Mouse (Mus musculus) retina, postnatal 1 day (tissue): Measurements from ENCODE around the gene Mcrip2.

Experiments used
- DNase-seq: peaks from one replicate; pipeline ENCODE4 v3.0.0-alpha.2; 2012

Gene Mcrip2

DNA sequence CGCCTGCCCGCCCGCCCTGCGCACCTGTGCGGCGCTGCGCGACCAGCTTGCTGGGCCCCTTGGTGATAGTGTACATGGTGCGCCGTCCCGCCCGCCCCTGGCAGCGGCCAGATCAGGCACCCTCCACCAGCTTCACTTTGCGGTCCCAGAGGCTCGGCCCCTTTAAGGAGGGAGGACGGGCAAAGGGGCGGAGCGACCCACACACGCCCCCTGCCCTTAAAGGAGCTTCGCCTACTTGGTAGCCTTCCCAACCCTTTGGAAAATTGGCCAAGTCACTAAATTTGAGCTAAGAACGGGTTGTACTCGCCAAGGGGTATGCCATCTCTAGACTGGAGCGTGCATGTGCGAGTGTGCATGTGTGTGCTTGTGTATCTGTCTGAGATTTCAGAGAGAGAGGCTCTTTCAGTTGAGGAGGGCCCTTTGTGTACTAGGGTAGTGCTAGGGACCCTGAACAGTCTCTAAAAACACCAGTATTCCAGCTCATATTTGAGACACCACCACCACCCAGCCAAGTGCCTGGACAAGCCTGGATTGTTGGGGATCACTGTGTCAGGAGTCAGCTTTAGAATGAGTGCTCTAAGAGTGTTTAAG is at the start of gene Mcrip2:
Mcrip2 (minus strand) TSS at position 164 of the 591 bp plus-strand sequence.
- peak; percentile 87 for DNase-seq

DNA sequence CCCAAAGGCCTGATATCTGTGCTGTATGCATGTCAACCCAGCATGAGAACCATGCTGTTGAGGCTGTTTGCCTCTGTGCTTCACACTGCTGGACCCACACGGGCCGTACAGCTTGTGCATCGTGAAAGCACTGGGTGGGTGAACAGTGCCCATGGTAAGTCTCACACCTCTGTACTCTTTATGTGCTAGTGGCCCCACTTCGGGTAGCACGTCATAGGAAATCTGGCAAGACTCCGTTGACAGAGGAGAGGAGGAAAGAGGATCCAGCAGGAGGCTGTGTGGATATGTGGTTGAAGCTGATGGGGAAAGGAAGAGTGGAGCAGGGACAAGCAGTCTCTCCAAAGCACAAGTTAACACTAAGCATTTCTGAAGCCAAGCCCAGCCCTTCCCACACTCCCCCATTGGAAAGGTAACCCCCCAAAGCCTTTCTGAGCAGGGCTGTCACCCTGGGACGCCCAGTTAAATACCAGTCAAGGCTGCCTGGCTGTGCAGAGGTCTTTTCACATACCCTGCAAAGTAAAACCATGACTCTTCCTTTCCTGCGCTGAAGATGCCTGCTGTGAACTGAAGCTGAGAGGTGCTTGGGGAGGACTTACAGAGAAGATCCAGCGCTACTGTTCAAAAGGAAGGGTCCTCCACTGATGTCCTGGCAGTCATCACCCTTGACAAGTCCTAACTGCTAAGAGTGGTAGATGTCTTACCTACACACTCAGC is 49.6 kb upstream of the Mcrip2 start:
- DNase-seq = no peak

- no peak for DNase-seq
Measured at GRCm38 (mm10) chr17:25916931-25917647, 48.5 kb upstream of the Mcrip2 start.

GRCm38 (mm10) chr17:25914295-25914694 is 45.7 kb upstream of the Mcrip2 start:
- DNase-seq = no peak

DNA sequence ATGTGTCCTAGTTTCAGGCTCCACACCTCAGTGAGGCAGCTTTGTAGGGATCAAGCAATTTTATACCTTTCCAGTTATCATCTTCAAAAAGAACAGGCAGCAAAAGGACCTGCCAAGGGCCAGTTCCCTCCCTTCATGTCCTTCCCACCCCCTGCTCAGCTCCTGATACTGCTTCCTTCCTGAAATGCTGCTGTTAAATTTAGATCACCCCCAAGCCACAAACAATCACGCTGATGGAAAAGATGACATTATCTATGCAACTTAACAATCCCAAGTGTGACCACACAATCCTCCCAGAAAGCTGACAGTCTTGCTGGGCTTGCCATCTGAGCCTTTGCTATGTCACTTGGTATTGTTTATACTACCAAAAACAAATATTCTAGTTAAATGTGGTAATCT is 45.3 kb upstream of the Mcrip2 start:
- no peak for DNase-seq

DNA sequence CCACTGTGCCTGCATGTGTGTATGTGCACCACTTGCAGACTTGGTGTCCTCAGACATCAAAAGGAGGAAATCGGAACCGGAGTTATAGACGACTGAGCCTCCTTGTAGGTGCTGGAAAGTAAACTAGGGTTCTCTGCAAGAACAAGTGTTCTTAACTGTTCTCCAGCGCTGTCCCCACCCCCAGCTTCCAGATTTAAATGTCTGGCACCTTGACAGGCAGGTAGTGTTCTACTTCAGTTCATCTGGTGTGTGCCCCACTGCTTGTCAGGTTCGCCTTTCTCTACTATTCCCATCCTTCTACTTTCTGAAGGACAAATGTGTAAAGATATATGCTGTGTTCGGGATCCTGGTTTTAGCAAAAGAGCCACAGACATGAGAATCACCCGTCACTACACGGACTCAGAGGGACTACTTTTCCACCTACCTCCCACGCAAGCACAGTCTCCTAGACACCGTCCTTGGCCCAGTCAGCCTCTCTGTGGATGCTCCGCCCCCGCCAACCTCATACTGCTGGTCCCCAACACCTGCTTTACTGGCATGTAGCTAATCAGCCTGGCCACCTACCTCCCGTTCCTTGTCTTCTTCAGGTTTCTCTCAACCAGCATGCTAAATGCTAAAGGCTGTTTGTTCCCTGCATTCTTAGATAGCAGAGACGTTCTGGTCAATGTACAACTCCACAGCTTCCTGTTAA is 44.8 kb upstream of the Mcrip2 start:
- DNase-seq = no peak

GRCm38 (mm10) chr17:25911816-25912215 is 43.3 kb upstream of the Mcrip2 start:
- DNase-seq = peak; percentile 21

GRCm38 (mm10) chr17:25907640-25908039 is 39.1 kb upstream of the Mcrip2 start:
- no peak for DNase-seq

- DNase-seq = no peak
Measured at GRCm38 (mm10) chr17:25903061-25903460, 34.5 kb upstream of the Mcrip2 start.

- no peak for DNase-seq
Measured at GRCm38 (mm10) chr17:25900193-25900592, 31.6 kb upstream of the Mcrip2 start.

- DNase-seq = peak; percentile 76
Measured at GRCm38 (mm10) chr17:25895891-25896290, 27.3 kb upstream of the Mcrip2 start.

DNA sequence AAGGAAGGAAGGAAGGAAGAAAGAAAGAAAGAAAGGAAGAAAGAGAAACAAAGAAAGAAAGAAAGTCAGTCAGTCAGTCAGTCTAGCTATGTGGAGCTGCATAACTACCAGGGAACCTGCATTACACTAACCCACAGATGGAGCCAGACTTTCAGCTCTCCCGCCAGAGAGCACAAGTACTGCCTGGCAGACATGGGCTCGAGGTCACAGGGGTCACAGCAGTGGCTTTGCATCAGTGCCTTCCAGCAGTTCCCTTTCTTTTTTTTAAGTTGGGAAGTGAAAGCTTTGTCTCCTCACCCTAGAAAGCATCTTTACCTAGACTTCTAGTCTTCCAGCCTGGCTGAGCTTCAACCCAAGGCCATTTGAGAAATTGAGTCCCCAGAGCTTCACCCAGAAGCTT is 26.9 kb upstream of the Mcrip2 start:
- peak; percentile 34 for DNase-seq

DNA sequence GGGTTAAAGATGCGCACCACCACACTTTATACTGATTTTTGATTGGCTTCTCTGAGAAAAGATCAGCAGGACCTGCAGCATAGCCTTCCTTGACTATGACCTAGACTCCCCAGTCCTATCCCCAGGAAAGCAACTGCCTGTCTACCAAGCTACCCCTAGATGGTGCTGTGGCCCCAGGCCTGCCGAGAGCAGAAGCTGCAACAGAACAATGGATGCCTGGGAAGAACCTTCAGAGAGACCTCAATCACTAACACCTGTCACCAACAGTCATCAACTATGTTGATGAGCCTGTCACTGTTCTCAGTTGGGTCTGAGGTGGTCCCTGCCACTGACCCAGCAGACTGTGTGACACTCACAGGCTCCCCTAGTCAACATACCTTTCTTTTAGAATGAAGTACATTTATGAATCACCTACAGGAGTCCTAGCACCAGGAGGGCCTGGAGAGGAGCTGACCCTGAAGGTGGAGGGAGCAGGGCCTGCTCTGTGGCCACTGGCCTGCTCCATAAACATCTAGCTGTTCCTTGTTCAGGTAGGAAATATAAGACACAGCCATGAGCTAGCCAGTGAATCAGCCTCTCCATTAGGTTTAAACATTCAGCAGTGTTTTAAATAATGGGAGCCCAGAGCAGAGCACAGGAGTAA is 25.5 kb upstream of the Mcrip2 start:
- DNase-seq = peak; percentile 88

DNA sequence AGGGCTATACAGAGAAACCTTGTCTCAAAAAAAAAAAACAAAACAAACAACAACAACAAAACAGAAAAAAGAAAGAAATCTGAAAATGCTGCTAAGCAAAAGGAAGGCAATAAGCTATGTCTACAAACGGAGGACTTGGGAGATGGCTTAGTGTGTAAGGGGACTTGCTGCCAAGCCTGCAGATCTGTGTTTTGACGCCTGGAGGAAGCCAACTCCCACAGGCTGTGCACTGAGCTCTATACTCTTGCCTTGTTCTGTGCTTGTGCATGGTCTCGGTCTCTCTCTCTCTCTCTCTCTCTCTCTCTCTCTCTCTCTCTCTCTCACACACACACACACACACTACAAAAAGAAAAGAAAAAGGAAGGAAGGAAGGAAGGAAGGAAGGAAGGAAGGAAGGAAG is 20.3 kb upstream of the Mcrip2 start:
- no peak for DNase-seq

DNA sequence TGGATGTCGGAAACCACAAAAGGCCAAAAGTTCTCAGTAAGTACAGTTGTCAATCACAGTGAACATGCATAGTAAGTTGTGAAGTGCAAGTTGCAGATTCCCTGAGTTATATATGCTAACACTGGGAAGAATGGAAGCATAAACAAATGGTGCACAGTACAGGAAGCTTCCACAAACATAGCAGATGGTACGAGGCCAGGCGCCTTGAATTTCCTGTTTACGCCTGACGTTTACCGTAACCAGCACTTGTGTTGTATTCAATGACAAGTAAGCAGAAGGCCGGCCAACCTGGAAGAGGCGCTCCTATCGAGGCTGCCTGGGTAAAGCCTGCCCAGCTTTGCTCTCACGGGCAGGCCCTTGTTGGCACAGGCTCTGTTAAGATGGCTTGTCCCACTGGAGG is 18.9 kb upstream of the Mcrip2 start:
- no peak for DNase-seq

- no peak for DNase-seq
Measured at GRCm38 (mm10) chr17:25886806-25887205, 18.2 kb upstream of the Mcrip2 start.

GRCm38 (mm10) chr17:25885636-25886035 is 17.1 kb upstream of the Mcrip2 start:
- DNase-seq = peak; percentile 62

DNA sequence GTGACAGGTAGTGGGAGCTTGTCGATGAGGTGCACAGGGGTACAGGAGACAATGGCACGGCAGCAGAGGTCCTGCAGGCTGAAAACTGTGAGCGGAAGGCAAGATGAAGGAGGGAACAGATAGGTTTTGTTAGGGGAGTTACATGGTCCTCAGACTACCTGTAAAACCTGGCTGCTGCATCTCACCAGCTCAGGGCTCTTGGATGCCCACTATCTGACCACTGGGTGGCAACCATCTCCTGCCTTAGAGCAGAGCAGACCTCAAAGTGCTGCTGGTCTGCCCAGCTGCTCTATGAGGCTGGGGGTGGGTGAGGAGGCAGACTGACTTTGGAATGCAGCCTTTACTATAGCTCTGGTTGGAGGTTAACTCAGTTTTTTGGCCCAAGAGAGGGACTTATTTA is 15.3 kb upstream of the Mcrip2 start:
- no peak for DNase-seq

DNA sequence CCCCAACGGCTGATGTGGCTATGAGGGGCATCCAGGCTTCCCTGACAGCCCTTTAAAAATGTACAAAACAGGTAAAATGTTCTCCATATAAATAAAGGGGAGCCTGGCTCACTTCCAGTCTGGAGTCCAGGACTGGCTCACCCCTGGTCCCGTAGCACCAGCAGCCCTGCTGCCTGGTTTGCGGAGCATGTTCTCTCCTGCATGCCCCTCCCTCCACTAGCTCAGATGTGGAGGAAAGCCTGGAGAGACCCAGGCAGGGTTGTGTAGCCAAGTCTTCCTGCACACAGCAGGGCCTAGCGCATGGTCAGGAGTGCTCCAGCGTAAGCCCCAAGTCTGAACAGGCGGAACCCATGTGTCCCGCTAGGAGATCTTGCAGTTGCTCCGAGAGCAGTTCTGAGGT is 14.7 kb upstream of the Mcrip2 start:
- no peak for DNase-seq

GRCm38 (mm10) chr17:25882306-25882705 is 13.7 kb upstream of the Mcrip2 start:
- DNase-seq = no peak

GRCm38 (mm10) chr17:25881691-25882090 is 13.1 kb upstream of the Mcrip2 start:
- DNase-seq = no peak

DNA sequence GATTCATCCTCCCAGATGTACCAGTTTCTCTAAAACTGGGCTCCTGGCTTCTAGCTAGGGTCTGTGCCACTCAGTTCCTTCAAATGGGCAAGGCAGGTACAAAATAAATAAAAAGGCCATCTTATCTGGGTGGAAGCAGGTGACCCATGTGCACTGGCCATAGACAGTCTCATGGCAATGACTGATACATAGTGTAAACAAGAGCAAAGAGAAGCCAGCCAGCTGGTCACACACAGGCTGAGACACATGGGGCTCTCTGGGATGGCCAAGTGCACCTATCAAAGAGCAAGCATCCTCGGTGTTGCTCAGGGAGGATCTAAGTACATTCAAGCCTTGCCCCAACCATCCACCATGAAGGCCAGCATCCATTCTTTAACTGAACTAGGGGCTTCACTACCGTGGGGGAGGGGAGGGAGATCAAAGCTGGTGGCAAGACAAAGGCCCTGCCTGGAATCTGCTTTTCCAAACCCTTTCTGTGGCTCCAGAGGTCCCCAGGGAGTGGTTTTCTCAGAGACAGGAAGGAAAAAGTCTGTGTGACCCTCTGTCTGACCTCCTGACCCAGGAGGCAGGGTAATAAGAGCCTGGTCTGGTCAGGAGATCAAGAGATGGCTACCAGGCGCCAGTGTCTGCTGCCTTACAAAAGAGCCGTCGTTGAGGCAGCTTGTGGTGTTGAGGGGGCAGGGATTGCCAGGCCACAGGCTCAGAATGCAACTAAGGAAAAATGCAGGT is 12.5 kb upstream of the Mcrip2 start:
- no peak for DNase-seq
